Mouse (Mus musculus) bone marrow macrophage, adult 2 months (primary cell): Measurements from ENCODE around the gene Rala.

Experiments used
- CTCF ChIP-seq: IDR thresholded peaks from 2 replicates; pipeline ENCODE4 v1.5.1; 2012; ENCODE audit warnings: low read depth, mild to moderate bottlenecking, low read length, moderate library complexity
- POLR2A ChIP-seq: IDR thresholded peaks from 2 replicates; pipeline ENCODE4 v1.6.1; 2012; ENCODE audit warnings: mild to moderate bottlenecking, low read depth, low read length, borderline replicate concordance

DNA sequence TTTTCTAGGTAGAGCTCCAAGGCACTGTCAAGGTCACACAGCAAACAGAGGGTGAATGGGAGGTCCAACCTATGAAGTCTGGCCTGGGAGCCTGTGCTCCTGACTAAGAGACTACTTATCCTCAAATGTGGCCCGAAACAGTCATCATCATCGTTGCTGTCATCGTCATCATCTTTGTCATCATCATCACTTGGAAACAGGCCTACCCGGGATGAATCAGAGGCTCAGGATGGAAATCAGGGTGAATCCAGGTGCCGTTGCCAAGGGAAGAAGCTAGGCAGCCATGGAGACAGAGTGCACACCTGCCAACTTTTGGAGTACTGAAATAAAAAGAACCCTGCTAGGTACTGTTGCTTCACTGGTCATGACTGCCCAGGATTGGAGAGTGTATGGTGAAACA, 104.9 kb downstream of the Rala start:
- no peak for TF ChIP-seq POLR2A
- TF ChIP-seq CTCF, result no peak
